Mouse (Mus musculus) forebrain, postnatal 0 days (tissue): ENCODE measurements around the gene Cst7. TPM values are rescaled to one million over a fixed set of nuclear protein-coding genes. Genes with fewer than 3 reads are reported as not detected.
A peak's percentile ranks its signal among the peaks of the same experiment; 100 is the strongest.

Source experiments
- ATAC-seq: fragments of 200-750 bp; cut with Nextera tagmentation; 2 replicates; pipeline ENCODE4 v1.8.0; 2017; ENCODE audit warnings: mild to moderate bottlenecking, moderate library complexity
- DNase-seq: peaks from one replicate; pipeline ENCODE4 v3.0.0-alpha.2; 2015
- H3K27ac ChIP-seq: fragments of 300-500 bp; sonication (generic); 2 replicates; pipeline ENCODE4 v1.5.1; 2014; ENCODE audit warnings: low read depth, mild to moderate bottlenecking, antibody characterized with exemption, low read length, moderate library complexity, mixed read lengths
- H3K27me3 ChIP-seq: fragments of 300-500 bp; sonication (generic); 2 replicates; pipeline ENCODE4 v1.6.1; 2014; ENCODE audit warnings: mild to moderate bottlenecking, low read length, mixed read lengths; ENCODE audit not compliant: insufficient read depth
- H3K36me3 ChIP-seq: fragments of 300-500 bp; sonication (generic); 2 replicates; pipeline ENCODE4 v1.6.1; 2014; ENCODE audit warnings: mild to moderate bottlenecking, moderate library complexity; ENCODE audit not compliant: insufficient read depth
- H3K4me1 ChIP-seq: fragments of 300-500 bp; sonication (generic); 2 replicates; pipeline ENCODE4 v1.6.1; 2014; ENCODE audit warnings: antibody characterized with exemption; ENCODE audit not compliant: insufficient read depth
- H3K4me2 ChIP-seq: fragments of 300-500 bp; sonication (generic); 2 replicates; pipeline ENCODE4 v1.6.1; 2014; ENCODE audit warnings: low read depth, mild to moderate bottlenecking, moderate library complexity
- H3K4me3 ChIP-seq: fragments of 300-500 bp; sonication (generic); 2 replicates; pipeline ENCODE4 v1.5.1; 2014; ENCODE audit warnings: low read depth, low read length, mixed read lengths
- H3K9ac ChIP-seq: fragments of 300-500 bp; sonication (generic); 2 replicates; pipeline ENCODE4 v1.6.1; 2014; ENCODE audit warnings: mild to moderate bottlenecking
- H3K9me3 ChIP-seq: fragments of 300-500 bp; sonication (generic); 2 replicates; pipeline ENCODE4 v1.6.1; 2016; ENCODE audit warnings: low read length
- CTCF ChIP-seq: sonication (generic); IDR thresholded peaks from 2 replicates; pipeline ENCODE4 v1.5.1; 2016; ENCODE audit warnings: antibody characterized with exemption, control low read depth, low read depth
- WGBS: fragments of 180-500 bp; shearing (Covaris S2); extraction: QIAGEN DNeasy Blood & Tissue Kit; methylation state at CpG from one replicate; pipeline ENCODE4 v1.1.7; 2014; 5-methylcytosine and 5-hydroxymethylcytosine counted together
- polyA plus RNA-seq: library from polyadenylated mRNA; unstranded; fragments of >200 nt; fragmentation: Nextera tagmentation; extraction: Ambion mirVana; gene quantifications from 2 replicates; pipeline ENCODE4 v1.2.1, GENCODE M21; 2015
- total RNA-seq: library from RNA; depleted of rRNA; stranded (reverse); fragments of >200 nt; gene quantifications from 2 replicates; pipeline ENCODE4 v1.2.3, GENCODE M21; 2014

Gene Cst7
- total and polyA plus RNA-seq, 2 experiments from 2014 or later, result 0.31 TPM; not detected in 1

DNA sequence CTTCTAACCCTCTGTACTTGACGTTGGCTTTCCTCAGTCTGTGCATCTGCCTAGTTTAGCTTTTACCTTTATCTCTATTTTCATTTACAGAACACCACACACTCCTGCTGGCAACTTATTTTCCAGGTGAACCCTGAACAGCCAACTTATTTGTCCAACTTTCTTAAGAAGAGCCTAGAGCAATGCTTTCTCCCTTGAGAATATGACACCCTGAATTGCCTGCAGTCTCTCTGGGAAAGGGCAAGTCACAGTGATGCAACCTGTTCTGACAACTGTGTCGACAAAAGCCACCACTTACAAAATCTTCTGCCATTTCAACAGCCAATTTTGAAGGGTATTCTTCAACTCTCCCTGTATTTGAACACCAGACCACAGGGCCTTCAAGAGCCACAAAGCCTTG is 34.6 kb downstream of the Cst7 start:
- Histone ChIP-seq H3K4me1 (peaks cover 9% of the 10 kb centered on the region), H3K4me2 (no peak overlapping the region), H3K27me3 (no peaks in the 10 kb centered on the region), H3K4me3 (no peak overlapping the region), H3K36me3 (0 out of 2 replicates have a peak, but pooled peaks cover 3% of the 10 kb centered on the region), H3K9ac (no peak overlapping the region), H3K9me3 (no peaks in the 10 kb centered on the region), H3K27ac (no peak overlapping the region)
- TF ChIP-seq CTCF, result no peak
- WGBS, result 86% methylated on average over 2 of the region's 2 CpGs
- no peak for DNase-seq
- ATAC-seq, result no peak

GRCm38 (mm10) chr2:150607086-150607485 is 36.9 kb downstream of the Cst7 start:
- DNase-seq (no peak), ATAC-seq (no peak)
- H3K4me2 ChIP-seq, result peak overlapping the region; percentile 69
- no peaks in the 10 kb centered on the region for H3K36me3 ChIP-seq
- H3K27me3 ChIP-seq, result no peaks in the 10 kb centered on the region
- H3K9ac ChIP-seq, result no peak overlapping the region
- 0 out of 2 replicates have a peak overlapping the region, but pooled peaks have one; percentile 50 for H3K4me3 ChIP-seq
- H3K9me3 ChIP-seq, result no peaks in the 10 kb centered on the region
- no peak overlapping the region for H3K27ac ChIP-seq
- WGBS, result 82% methylated on average over 1 of the region's 1 CpGs
- H3K4me1 ChIP-seq, result peaks cover 9% of the 10 kb centered on the region
- TF ChIP-seq CTCF, result no peak

DNA sequence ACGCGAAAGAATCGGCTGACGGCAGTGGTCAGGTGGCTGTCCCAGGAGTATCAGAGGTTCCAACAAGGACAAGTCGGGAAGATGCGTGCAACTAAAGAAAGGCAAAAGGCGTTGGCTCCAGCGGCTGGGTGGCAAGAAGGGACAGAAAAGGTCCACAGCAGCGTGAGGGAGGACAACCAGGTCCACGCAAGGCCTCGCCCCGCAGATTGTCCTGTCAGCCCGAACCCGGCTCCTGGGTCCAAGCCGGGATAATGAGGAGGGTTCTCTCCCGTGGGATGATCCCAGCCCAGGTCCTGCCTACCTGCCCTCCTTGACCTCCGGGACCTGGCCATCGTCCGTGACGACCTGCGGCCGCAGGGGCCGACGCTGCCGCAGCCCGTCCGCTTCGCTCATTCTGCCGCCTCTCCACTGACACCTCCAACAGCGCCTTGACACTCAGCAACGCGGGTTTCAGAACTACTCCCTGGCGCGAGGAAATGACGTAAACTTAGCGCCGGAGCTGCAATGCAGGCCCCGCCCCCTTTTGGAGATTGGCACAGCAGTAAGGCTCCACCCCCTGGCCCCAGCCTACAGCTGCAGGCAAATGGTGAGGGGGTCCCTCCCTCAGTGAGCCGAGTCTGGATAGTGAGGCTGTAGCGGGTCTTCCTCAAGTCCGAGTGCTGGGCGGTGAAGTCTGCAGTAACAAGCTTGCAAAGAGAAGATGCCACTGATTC is 38.0 kb downstream of the Cst7 start, which contains the start of gene Apmap:
TSS of gene Apmap (minus strand) at position 481 of the 713 bp plus-strand sequence.
- H3K36me3 ChIP-seq, result no peaks in the 10 kb centered on the region
- peak within 1 kb of the TSS; percentile 16 for H3K27ac ChIP-seq
- peak within 1 kb of the TSS; percentile 65 for H3K9ac ChIP-seq
- DNase-seq (peak; percentile 97), ATAC-seq (peak; percentile 97)
- no peaks in the 10 kb centered on the region for H3K9me3 ChIP-seq
- under 1% methylated on average over 42 of the region's 42 CpGs for WGBS
- peak within 1 kb of the TSS; percentile 69 for H3K4me2 ChIP-seq
- peak within 1 kb of the TSS; percentile 50 for H3K4me3 ChIP-seq
- TF ChIP-seq CTCF, result peak; percentile 48
- no peaks in the 10 kb centered on the region for H3K27me3 ChIP-seq
- H3K4me1 ChIP-seq, result peaks cover 9% of the 10 kb centered on the region

DNA sequence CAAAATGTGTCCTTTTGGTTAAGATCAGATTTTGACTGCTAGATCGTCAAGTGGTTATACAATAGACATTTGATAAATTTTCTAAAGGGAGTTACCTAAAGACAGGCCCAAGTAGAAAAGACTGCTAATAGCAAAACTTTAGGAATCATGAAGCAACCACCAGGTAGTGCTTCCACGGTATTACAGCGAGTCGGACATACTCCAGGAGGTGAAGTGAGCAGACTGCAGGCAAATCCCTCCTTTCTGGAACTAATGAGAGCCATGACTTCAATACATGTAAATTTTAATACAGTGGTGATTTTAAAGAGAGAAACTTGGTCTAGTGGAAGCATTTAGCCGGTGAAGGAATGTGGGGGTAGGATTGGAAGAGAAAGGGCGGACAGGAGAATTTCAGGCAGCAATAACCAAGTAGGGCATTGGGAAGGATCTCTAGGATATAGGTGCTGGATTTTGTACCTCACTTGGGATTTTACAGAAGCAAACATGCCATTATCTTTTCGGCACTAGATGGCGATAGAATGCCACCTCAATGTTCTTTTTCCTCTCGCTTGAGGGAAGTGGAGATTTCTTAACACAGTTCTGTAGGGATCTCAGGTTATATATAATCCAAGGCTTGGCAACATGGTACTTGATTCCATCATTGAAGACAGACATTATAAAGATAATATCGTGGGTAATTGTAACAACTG is 38.8 kb downstream of the Cst7 start:
- peak; percentile 94 for TF ChIP-seq CTCF

GRCm38 (mm10) chr2:150610097-150610496 is 39.9 kb downstream of the Cst7 start:
- peaks cover 9% of the 10 kb centered on the region for H3K4me1 ChIP-seq
- no peak for ATAC-seq

More for the DNA sequence above, 38.8 kb downstream of the Cst7 start:
- Histone ChIP-seq H3K36me3 (no peaks in the 10 kb centered on the region), H3K4me3 (peak overlapping the region; percentile 50), H3K27me3 (no peaks in the 10 kb centered on the region), H3K9me3 (no peaks in the 10 kb centered on the region), H3K4me2 (peak overlapping the region; percentile 69), H3K27ac (peak overlapping the region; percentile 16), H3K4me1 (peaks cover 9% of the 10 kb centered on the region), H3K9ac (peak overlapping the region; percentile 65)
- WGBS, result 2% methylated on average over 10 of the region's 10 CpGs
- peak; percentile 64 for ATAC-seq
- peak; percentile 91 for DNase-seq

GRCm38 (mm10) chr2:150621698-150622097 is 51.5 kb downstream of the Cst7 start:
- Histone ChIP-seq H3K36me3 (peaks cover 23% of the 10 kb centered on the region), H3K4me1 (no peaks in the 10 kb centered on the region), H3K27ac (no peak overlapping the region), H3K4me3 (no peak overlapping the region), H3K9me3 (no peaks in the 10 kb centered on the region), H3K27me3 (no peaks in the 10 kb centered on the region), H3K9ac (no peak overlapping the region), H3K4me2 (no peak overlapping the region)
- DNase-seq (no peak), ATAC-seq (no peak)
- TF ChIP-seq CTCF, result no peak
- 75% methylated on average over 3 of the region's 3 CpGs for WGBS

More at GRCm38 (mm10) chr2:150610097-150610496, 39.9 kb downstream of the Cst7 start:
- no peak overlapping the region for H3K9ac ChIP-seq
- no peaks in the 10 kb centered on the region for H3K27me3 ChIP-seq
- H3K27ac ChIP-seq, result no peak overlapping the region
- 77% methylated on average over 3 of the region's 3 CpGs for WGBS
- H3K36me3 ChIP-seq, result no peaks in the 10 kb centered on the region
- no peak for TF ChIP-seq CTCF
- H3K4me2 ChIP-seq, result no peak overlapping the region
- no peaks in the 10 kb centered on the region for H3K9me3 ChIP-seq
- DNase-seq, result no peak
- no peak overlapping the region for H3K4me3 ChIP-seq

DNA sequence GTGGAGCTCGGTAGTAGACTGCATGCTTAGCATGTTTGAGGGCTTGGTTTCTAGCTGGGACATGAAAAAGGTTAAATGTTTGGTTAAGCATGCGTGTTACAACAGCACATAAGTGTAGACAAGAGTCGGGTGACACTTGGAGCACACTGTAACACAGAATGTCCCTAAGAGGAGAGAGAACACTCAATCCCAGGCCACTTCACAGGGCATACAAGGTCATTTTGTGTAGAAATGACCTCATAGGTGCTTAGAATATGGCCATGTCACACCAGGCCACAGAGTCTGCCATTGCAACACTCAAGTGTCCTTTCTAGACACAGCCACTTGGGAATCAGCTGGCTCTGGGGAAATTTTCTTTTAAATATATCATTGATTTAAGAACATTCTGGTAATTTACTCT is 53.7 kb downstream of the Cst7 start:
- no peak for TF ChIP-seq CTCF
- 90% methylated on average over 3 of the region's 3 CpGs for WGBS
- Histone ChIP-seq H3K36me3 (peaks cover 29% of the 10 kb centered on the region), H3K27ac (no peak overlapping the region), H3K9ac (no peak overlapping the region), H3K4me1 (no peaks in the 10 kb centered on the region), H3K4me2 (no peak overlapping the region), H3K4me3 (no peak overlapping the region), H3K9me3 (no peaks in the 10 kb centered on the region), H3K27me3 (no peaks in the 10 kb centered on the region)
- DNase-seq, result no peak
- ATAC-seq, result no peak
